Mouse (Mus musculus): ENCODE results near the gene Serpinh1. TPM values are rescaled to one million over a fixed set of nuclear protein-coding genes. Genes with fewer than 3 reads are reported as not detected.

The Serpinh1 gene
- not detected for total RNA-seq (2023)

DNA sequence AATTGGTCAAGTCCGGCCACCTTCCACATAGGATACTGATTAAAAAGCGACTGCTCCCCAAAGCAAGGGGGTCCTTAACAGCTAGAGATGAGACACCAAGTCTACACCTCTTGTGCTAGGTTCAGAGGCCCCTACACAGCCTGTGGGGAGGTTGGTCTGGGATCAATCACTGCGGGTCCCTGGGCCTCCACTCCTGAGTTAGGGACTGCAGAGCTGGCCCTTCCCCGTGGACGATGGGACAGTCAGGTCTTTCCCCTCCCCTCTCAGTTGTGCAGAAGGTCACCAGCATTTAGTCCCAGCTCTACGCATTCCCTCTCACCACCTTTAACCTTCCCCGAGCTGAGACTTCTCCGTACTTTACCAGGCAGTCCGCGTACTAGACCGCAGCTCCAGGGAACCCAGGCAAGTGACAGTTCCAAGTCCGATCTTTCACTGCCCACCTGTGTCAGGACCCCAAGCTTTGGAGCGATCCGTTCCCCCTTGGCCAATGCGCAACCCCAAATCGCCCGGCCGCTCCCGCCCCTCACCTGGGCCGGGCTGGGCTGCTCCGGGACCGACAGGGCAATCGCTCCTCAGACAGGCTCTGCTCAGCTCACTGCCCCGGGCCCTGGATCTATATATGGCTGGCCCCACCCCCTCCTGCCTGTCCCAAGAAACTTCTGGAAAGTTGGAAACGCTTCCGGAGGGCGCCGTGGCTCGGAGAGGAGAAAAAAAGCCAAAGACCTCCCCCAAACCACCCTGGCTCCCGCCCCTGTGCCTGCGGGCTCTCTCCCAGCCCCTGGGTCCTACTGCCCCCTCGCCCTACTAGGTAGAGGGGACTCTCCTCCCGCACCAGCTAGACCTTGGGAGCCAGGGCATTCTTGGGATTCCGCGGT, at the start of gene Serpinh1:
TSS of gene Serpinh1 (minus strand) at position 714 of the 875 bp plus-strand sequence.

DNA sequence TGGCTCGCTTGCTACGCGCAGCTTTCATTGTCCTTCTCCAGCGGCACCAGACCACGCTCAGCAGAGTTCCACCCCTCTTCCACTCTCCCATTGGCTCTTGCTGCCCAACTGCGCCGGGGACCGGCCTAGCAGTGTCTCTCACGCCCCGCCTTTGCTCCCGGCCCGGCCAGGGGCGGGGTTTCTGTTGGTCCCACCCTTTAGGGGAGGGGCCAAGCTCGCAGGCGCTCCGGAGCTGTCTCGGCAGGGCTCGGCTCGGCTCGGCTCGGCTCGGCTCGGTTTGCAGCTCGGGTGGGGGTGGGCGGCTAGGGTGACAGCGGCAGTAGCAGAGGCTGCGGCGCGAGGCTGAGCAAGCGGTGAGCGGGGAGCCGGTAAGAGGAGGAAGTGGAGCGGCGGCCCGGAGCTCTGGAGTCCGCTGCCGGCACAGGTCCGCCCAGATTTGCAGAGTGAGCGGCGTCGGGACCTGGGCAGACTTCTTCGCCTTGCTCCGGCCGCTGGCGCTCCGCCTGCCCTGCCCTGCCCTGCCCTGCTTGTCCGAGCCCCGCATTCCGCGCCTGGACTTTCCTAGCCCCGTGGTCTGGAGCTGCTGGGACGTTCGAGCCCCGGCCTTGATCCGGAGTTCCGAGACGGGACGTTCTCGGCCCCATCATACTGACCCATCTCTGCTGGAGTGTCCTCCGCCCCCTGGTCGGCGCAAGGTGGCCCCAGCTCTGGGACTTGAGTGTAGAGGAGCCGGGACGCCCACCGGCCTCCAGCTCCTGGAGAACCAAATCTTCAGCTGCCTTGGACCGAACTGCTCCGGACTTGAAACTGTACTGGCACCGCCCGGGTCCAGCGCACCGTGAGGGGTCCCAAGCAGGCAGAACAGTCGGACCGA, 28.4 kb upstream of the Serpinh1 start, which contains the start of gene Gdpd5:
TSS of gene Gdpd5 (plus strand) at position 201 of the 874 bp plus-strand sequence.

Other genes starting within 250 kb of the Serpinh1 start
- gene Uvrag, start 212.1 kb downstream of the Serpinh1 start, total RNA-seq (2023), result 10 to 100 TPM; 77.0 to 90.1 TPM
- 1 to 10 TPM; 1.5 to 1.7 TPM for gene Dgat2, start 170.5 kb downstream of the Serpinh1 start, total RNA-seq (2023)
- not detected for gene Mogat2, start 114.6 kb downstream of the Serpinh1 start, total RNA-seq (2023)
- 1 to 10 TPM in 1 of 2 experiments, under 1 TPM in 1; 0.80 to 1.5 TPM for gene Map6, start 85.8 kb downstream of the Serpinh1 start, total RNA-seq (2023)
- gene Gdpd5, start 28.2 kb upstream of the Serpinh1 start, total RNA-seq (2023), result 1 to 10 TPM; 5.3 to 6.4 TPM
- gene Klhl35, start 112.8 kb upstream of the Serpinh1 start, total RNA-seq (2023), result 1 to 10 TPM in 1 of 2 experiments, under 1 TPM in 1; 0.95 to 1.2 TPM
- gene Rps3, start 130.5 kb upstream of the Serpinh1 start, total RNA-seq (2023), result 1,000 to 10,000 TPM; 1,613 to 1,712 TPM
- gene Arrb1, start 182.2 kb upstream of the Serpinh1 start, total RNA-seq (2023), result 10 to 100 TPM; 93.7 to 98.7 TPM